Mouse (Mus musculus): Measurements from ENCODE around the gene Cacnb3. TPM values are rescaled to one million over a fixed set of nuclear protein-coding genes. Genes with fewer than 3 reads are reported as not detected.

Cacnb3 gene
- polyA plus RNA-seq, 1 experiment from 2014 or later, result 0.84 TPM

GRCm38 (mm10) chr15:98626487-98627212 lies 4.0 kb upstream of the Cacnb3 start:
- no peaks in the 10 kb centered on the region for H3K36me3 ChIP-seq (ENCODE audit: control insufficient read depth, insufficient read depth)
- no peak overlapping the region for H3K4me3 ChIP-seq (ENCODE audit: low read depth, low read length)
- H3K4me2 ChIP-seq (ENCODE audit: low read depth, low read length), result no peak overlapping the region
- ATAC-seq (ENCODE audit: low read depth), result no peak
- H3K27me3 ChIP-seq (ENCODE audit: control insufficient read depth, insufficient read depth, low read depth, low read length), result peaks cover 70% of the 10 kb centered on the region
- peaks cover 4% of the 10 kb centered on the region; the same call in 1 of the 2 replicates for H3K4me1 ChIP-seq (ENCODE audit: control insufficient read depth, low read depth, low read length)
- H3K27ac ChIP-seq (ENCODE audit: low read length), result no peak overlapping the region
- H3K9ac ChIP-seq (ENCODE audit: low read depth, low read length), result no peak overlapping the region
- WGBS (ENCODE audit: insufficient replicate concordance), result 61% methylated on average over 7 of the region's 7 CpGs
- 0 out of 2 replicates have a peak, but pooled peaks cover 2% of the 10 kb centered on the region for H3K9me3 ChIP-seq (replicated peaks; ENCODE audit: control insufficient read depth, low read length)

GRCm38 (mm10) chr15:98628589-98629254 lies 1.9 kb upstream of the Cacnb3 start:
- Histone ChIP-seq H3K27ac (ENCODE audit: low read length) (no peak overlapping the region), H3K4me1 (ENCODE audit: control insufficient read depth, low read depth, low read length) (peaks cover 6% of the 10 kb centered on the region), H3K9me3 (replicated peaks; ENCODE audit: control insufficient read depth, low read length) (0 out of 2 replicates have a peak, but pooled peaks cover 2% of the 10 kb centered on the region), H3K4me3 (ENCODE audit: low read depth, low read length) (no peak overlapping the region), H3K9ac (ENCODE audit: low read depth, low read length) (no peak overlapping the region), H3K4me2 (ENCODE audit: low read depth, low read length) (no peak overlapping the region), H3K36me3 (ENCODE audit: control insufficient read depth, insufficient read depth) (no peaks in the 10 kb centered on the region), H3K27me3 (ENCODE audit: control insufficient read depth, insufficient read depth, low read depth, low read length) (peaks cover 74% of the 10 kb centered on the region)
- no peak for ATAC-seq (ENCODE audit: low read depth)
- WGBS (ENCODE audit: insufficient replicate concordance), result 15% methylated on average over 20 of the region's 20 CpGs

- H3K36me3 ChIP-seq (ENCODE audit: control insufficient read depth, insufficient read depth), result no peaks in the 10 kb centered on the region
- H3K4me2 ChIP-seq (ENCODE audit: low read depth, low read length), result no peak overlapping the region
- no peak overlapping the region for H3K9ac ChIP-seq (ENCODE audit: low read depth, low read length)
- H3K27ac ChIP-seq (ENCODE audit: low read length), result no peak overlapping the region
- WGBS (ENCODE audit: insufficient replicate concordance), result 35% methylated on average over 6 of the region's 6 CpGs
- no peak for ATAC-seq (ENCODE audit: low read depth)
- H3K9me3 ChIP-seq (replicated peaks; ENCODE audit: control insufficient read depth, low read length), result 0 out of 2 replicates have a peak, but pooled peaks cover 2% of the 10 kb centered on the region
- peaks cover 79% of the 10 kb centered on the region for H3K27me3 ChIP-seq (ENCODE audit: control insufficient read depth, insufficient read depth, low read depth, low read length)
- peaks cover 8% of the 10 kb centered on the region for H3K4me1 ChIP-seq (ENCODE audit: control insufficient read depth, low read depth, low read length)
- no peak overlapping the region for H3K4me3 ChIP-seq (ENCODE audit: low read depth, low read length)
Observed at GRCm38 (mm10) chr15:98629464-98629863, 1.2 kb upstream of the Cacnb3 start.

GRCm38 (mm10) chr15:98631493-98631892 lies 853 bp downstream of the Cacnb3 start:
- under 1% methylated on average over 18 of the region's 18 CpGs for WGBS (ENCODE audit: insufficient replicate concordance)
- Histone ChIP-seq H3K4me2 (ENCODE audit: low read depth, low read length) (no peak overlapping the region), H3K9me3 (replicated peaks; ENCODE audit: control insufficient read depth, low read length) (0 out of 2 replicates have a peak, but pooled peaks cover 2% of the 10 kb centered on the region), H3K36me3 (ENCODE audit: control insufficient read depth, insufficient read depth) (no peaks in the 10 kb centered on the region), H3K4me1 (ENCODE audit: control insufficient read depth, low read depth, low read length) (peaks cover 15% of the 10 kb centered on the region), H3K9ac (ENCODE audit: low read depth, low read length) (no peak overlapping the region), H3K27me3 (ENCODE audit: control insufficient read depth, insufficient read depth, low read depth, low read length) (peaks cover 95% of the 10 kb centered on the region), H3K4me3 (ENCODE audit: low read depth, low read length) (no peak overlapping the region), H3K27ac (ENCODE audit: low read length) (no peak overlapping the region)
- ATAC-seq (ENCODE audit: low read depth), result peak; percentile 17; the same call in 1 of the 2 replicates

GRCm38 (mm10) chr15:98632107-98632744 lies 1.6 kb downstream of the Cacnb3 start:
- Histone ChIP-seq H3K9ac (ENCODE audit: low read depth, low read length) (no peak overlapping the region), H3K27me3 (ENCODE audit: control insufficient read depth, insufficient read depth, low read depth, low read length) (peaks cover 98% of the 10 kb centered on the region), H3K4me2 (ENCODE audit: low read depth, low read length) (no peak overlapping the region), H3K36me3 (ENCODE audit: control insufficient read depth, insufficient read depth) (no peaks in the 10 kb centered on the region), H3K4me3 (ENCODE audit: low read depth, low read length) (peak overlapping the region; percentile 18; the same call in 1 of the 2 replicates), H3K9me3 (replicated peaks; ENCODE audit: control insufficient read depth, low read length) (no peaks in the 10 kb centered on the region), H3K4me1 (ENCODE audit: control insufficient read depth, low read depth, low read length) (peaks cover 15% of the 10 kb centered on the region), H3K27ac (ENCODE audit: low read length) (no peak overlapping the region)
- 0 out of 2 replicates have a peak, but pooled peaks have one; percentile 25 for ATAC-seq (ENCODE audit: low read depth)
- WGBS (ENCODE audit: insufficient replicate concordance), result 2% methylated on average over 24 of the region's 25 CpGs

GRCm38 (mm10) chr15:98632921-98633320 lies 2.3 kb downstream of the Cacnb3 start:
- Histone ChIP-seq H3K9ac (ENCODE audit: low read depth, low read length) (no peak overlapping the region), H3K27ac (ENCODE audit: low read length) (no peak overlapping the region), H3K4me3 (ENCODE audit: low read depth, low read length) (no peak overlapping the region), H3K4me2 (ENCODE audit: low read depth, low read length) (no peak overlapping the region), H3K36me3 (ENCODE audit: control insufficient read depth, insufficient read depth) (no peaks in the 10 kb centered on the region), H3K27me3 (ENCODE audit: control insufficient read depth, insufficient read depth, low read depth, low read length) (peaks cover 94% of the 10 kb centered on the region), H3K4me1 (ENCODE audit: control insufficient read depth, low read depth, low read length) (peaks cover 15% of the 10 kb centered on the region), H3K9me3 (replicated peaks; ENCODE audit: control insufficient read depth, low read length) (no peaks in the 10 kb centered on the region)
- ATAC-seq (ENCODE audit: low read depth), result no peak
- WGBS (ENCODE audit: insufficient replicate concordance), result 3% methylated on average over 4 of the region's 4 CpGs

- H3K27me3 ChIP-seq (ENCODE audit: control insufficient read depth, insufficient read depth, low read depth, low read length), result peaks cover 83% of the 10 kb centered on the region
- WGBS (ENCODE audit: insufficient replicate concordance), result 1% methylated on average over 25 of the region's 25 CpGs
- no peak overlapping the region for H3K9ac ChIP-seq (ENCODE audit: low read depth, low read length)
Observed at GRCm38 (mm10) chr15:98633822-98634470, 3.3 kb downstream of the Cacnb3 start.

GRCm38 (mm10) chr15:98634541-98635081 lies 4.0 kb downstream of the Cacnb3 start:
- Histone ChIP-seq H3K9me3 (replicated peaks; ENCODE audit: control insufficient read depth, low read length) (no peaks in the 10 kb centered on the region), H3K4me3 (ENCODE audit: low read depth, low read length) (peak overlapping the region; percentile 67), H3K36me3 (ENCODE audit: control insufficient read depth, insufficient read depth) (no peaks in the 10 kb centered on the region), H3K4me1 (ENCODE audit: control insufficient read depth, low read depth, low read length) (peaks cover 12% of the 10 kb centered on the region), H3K27me3 (ENCODE audit: control insufficient read depth, insufficient read depth, low read depth, low read length) (peaks cover 81% of the 10 kb centered on the region), H3K9ac (ENCODE audit: low read depth, low read length) (peak overlapping the region; percentile 39; the same call in 1 of the 2 replicates), H3K4me2 (ENCODE audit: low read depth, low read length) (peak overlapping the region; percentile 91), H3K27ac (ENCODE audit: low read length) (no peak overlapping the region)
- WGBS (ENCODE audit: insufficient replicate concordance), result under 1% methylated on average over 60 of the region's 65 CpGs
- ATAC-seq (ENCODE audit: low read depth), result peak; percentile 15; the same call in 1 of the 2 replicates

More at GRCm38 (mm10) chr15:98633822-98634470, 3.3 kb downstream of the Cacnb3 start:
- Histone ChIP-seq H3K4me2 (ENCODE audit: low read depth, low read length) (peak overlapping the region; percentile 91), H3K36me3 (ENCODE audit: control insufficient read depth, insufficient read depth) (no peaks in the 10 kb centered on the region), H3K9me3 (replicated peaks; ENCODE audit: control insufficient read depth, low read length) (no peaks in the 10 kb centered on the region), H3K27ac (ENCODE audit: low read length) (no peak overlapping the region), H3K4me3 (ENCODE audit: low read depth, low read length) (peak overlapping the region; percentile 67), H3K4me1 (ENCODE audit: control insufficient read depth, low read depth, low read length) (peaks cover 12% of the 10 kb centered on the region)
- no peak for ATAC-seq (ENCODE audit: low read depth)
